Mouse (Mus musculus): ENCODE data around the gene Gjb3. TPM values are rescaled to one million over a fixed set of nuclear protein-coding genes. Genes with fewer than 3 reads are reported as not detected.

Gjb3 gene
- 5.4 and 5.7 TPM in 2 replicates for polyA plus RNA-seq (2014; fragmentation: Nextera tagmentation; extraction: Ambion mirVana)

DNA sequence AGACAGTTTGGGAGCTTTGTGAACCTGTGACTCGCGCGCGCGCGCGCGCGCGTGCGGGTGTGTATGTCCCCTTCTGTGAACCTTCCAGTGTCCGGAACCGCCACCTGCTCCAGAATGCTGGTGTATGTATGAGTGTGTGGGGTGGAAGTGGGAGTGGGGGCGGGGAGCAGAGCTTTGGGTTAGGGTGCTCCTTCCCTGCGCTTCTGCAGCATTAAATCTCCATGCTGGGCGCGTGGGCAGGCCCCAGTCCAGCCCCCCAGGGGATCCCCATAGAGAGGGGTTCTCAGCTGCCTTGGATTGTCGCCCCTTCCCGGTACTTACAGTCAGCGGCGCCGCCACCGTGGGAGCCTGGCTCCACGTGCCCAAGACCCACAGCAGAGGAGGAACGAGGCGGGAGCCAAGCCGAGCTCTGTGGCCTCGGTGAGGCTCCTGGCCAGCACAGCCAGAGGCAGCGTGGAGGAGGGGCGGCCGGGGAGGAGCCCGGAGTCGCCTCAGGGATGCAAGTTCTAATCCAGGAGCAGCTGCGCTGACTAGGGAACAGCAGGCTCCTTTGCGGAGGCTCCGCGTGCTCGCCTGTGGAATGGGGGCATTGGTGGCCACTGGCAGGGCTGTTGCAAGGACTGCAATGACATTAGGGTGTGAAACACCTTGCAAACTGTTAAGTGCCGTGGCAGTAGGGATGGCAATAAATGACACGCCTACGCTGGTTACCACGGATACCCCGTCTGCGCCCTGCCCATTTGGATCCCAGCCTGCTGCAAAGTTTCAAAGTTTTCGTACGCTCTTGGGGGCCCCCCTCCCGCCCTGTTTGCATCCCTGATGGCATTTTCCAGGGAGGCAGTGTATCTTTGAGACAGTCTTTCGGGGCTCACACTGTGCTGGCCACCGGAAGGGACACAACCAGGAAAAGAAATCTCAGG lies at the start of gene Gjb3:
Gjb3 (minus strand) TSS at position 664 of the 920 bp plus-strand sequence.
- Histone ChIP-seq H3K4me3 (ENCODE audit: low read depth, low read length) (peak within 1 kb of the TSS; percentile 31), H3K27ac (replicated peaks; ENCODE audit: low read depth, low read length) (peak within 1 kb of the TSS; percentile 61; the same call in 1 of the 2 replicates), H3K9ac (ENCODE audit: low read depth, low read length) (peak within 1 kb of the TSS; percentile 27; the same call in 1 of the 2 replicates), H3K4me1 (ENCODE audit: control insufficient read depth, insufficient read depth, low read length) (peaks cover 7% of the 10 kb centered on the region), H3K36me3 (ENCODE audit: control insufficient read depth, insufficient read depth, low read length) (no peaks in the 10 kb centered on the region), H3K4me2 (ENCODE audit: low read depth, low read length) (peak within 1 kb of the TSS; percentile 45), H3K27me3 (replicated peaks; ENCODE audit: control insufficient read depth, insufficient read depth, low read length) (peaks cover 61% of the 10 kb centered on the region), H3K9me3 (ENCODE audit: control insufficient read depth, low read length) (no peaks in the 10 kb centered on the region)
- ATAC-seq (ENCODE audit: low read depth), result 0 out of 2 replicates have a peak, but pooled peaks have one; percentile 7
- no peak for DNase-seq (ENCODE audit: low spot score)
- 2% methylated on average over 46 of the region's 49 CpGs for WGBS

DNA sequence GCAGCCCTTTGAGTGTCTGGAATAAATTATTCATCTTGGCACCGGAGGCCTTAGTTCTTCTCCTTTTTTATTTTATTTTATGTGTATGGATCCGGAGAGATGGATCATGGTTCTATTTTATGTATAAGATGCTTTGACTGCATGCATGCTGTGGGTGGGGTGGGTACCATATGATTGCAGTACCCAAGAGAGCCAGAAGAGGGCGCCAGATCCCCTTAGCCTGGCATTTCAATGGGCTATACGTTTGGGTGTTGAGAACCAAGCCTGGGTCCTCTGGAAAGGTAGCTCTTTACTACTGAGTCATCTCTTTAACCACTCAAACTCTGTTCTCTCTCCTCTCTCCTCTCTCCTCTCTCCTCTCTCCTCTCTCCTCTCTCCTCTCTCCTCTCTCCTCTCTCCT lies 46.7 kb upstream of the Gjb3 start:
- no peak overlapping the region for H3K4me3 ChIP-seq (ENCODE audit: low read depth, low read length)
- DNase-seq (ENCODE audit: low spot score) (no peak), ATAC-seq (ENCODE audit: low read depth) (no peak)
- H3K9me3 ChIP-seq (ENCODE audit: control insufficient read depth, low read length), result no peaks in the 10 kb centered on the region
- H3K9ac ChIP-seq (ENCODE audit: low read depth, low read length), result no peak overlapping the region
- H3K4me1 ChIP-seq (ENCODE audit: control insufficient read depth, insufficient read depth, low read length), result no peaks in the 10 kb centered on the region
- no peaks in the 10 kb centered on the region for H3K27me3 ChIP-seq (replicated peaks; ENCODE audit: control insufficient read depth, insufficient read depth, low read length)
- WGBS, result 29% methylated on average over 4 of the region's 4 CpGs
- no peak overlapping the region for H3K4me2 ChIP-seq (ENCODE audit: low read depth, low read length)
- H3K27ac ChIP-seq (replicated peaks; ENCODE audit: low read depth, low read length), result no peak overlapping the region
- no peaks in the 10 kb centered on the region for H3K36me3 ChIP-seq (ENCODE audit: control insufficient read depth, insufficient read depth, low read length)

DNA sequence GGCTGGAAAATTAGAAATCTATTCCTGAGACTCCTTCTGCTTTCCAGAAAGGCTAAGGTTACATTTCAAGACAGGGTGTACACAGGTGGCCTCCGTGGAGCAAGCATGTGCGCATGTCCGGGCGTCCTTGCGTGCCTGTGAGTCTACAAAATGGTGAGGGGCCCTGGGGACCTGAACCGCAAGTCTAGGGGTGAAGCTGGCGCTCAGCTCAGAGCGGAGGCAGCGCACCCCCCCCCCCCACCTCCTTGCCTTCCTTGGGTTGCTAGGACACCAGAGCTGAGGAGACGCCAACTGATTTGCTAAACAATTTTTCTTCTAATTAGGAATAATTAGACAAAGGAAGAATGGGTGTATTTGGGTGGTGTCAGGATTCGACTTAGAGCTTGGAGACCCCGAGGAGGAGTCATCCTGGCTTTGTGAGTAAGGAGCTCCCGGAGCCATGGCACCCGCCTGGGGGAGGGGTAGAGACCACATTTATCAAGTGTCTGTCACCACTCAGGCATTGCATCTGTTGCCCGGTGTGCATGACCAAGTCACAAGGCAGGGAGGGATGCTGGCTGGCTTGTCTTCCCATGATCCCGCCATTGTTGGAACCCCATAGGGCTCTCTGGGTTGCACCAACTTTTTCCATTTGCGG lies 45.0 kb upstream of the Gjb3 start:
- Histone ChIP-seq H3K27ac (replicated peaks; ENCODE audit: low read depth, low read length) (no peak overlapping the region), H3K27me3 (replicated peaks; ENCODE audit: control insufficient read depth, insufficient read depth, low read length) (no peaks in the 10 kb centered on the region), H3K4me3 (ENCODE audit: low read depth, low read length) (no peak overlapping the region), H3K4me2 (ENCODE audit: low read depth, low read length) (no peak overlapping the region), H3K9ac (ENCODE audit: low read depth, low read length) (no peak overlapping the region), H3K9me3 (ENCODE audit: control insufficient read depth, low read length) (no peaks in the 10 kb centered on the region), H3K4me1 (ENCODE audit: control insufficient read depth, insufficient read depth, low read length) (no peaks in the 10 kb centered on the region), H3K36me3 (ENCODE audit: control insufficient read depth, insufficient read depth, low read length) (no peaks in the 10 kb centered on the region)
- ATAC-seq (ENCODE audit: low read depth) (peak; percentile 58; the same call in 1 of the 2 replicates), DNase-seq (ENCODE audit: low spot score) (no peak)
- WGBS, result 75% methylated on average over 17 of the region's 17 CpGs

DNA sequence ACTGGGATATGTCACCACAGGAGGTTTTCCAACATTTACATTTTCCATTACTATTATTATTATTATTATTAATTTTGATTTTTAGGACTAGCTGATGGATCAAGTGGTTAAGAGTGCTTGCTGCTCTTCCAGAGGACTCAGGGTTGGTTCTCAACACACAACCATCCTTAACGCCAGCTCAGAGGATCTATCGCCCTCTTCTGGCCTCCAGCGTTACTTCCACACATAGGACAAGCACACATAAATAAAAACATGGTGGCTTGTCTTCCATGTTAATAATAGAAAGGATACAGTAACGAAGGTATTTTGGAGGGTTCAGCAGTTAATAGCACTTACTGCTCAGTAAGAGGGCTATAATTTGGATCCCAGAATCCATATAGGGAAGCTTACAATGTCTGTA lies 44.0 kb upstream of the Gjb3 start:
- H3K27ac ChIP-seq (replicated peaks; ENCODE audit: low read depth, low read length), result no peak overlapping the region
- no peak for ATAC-seq (ENCODE audit: low read depth)

DNA sequence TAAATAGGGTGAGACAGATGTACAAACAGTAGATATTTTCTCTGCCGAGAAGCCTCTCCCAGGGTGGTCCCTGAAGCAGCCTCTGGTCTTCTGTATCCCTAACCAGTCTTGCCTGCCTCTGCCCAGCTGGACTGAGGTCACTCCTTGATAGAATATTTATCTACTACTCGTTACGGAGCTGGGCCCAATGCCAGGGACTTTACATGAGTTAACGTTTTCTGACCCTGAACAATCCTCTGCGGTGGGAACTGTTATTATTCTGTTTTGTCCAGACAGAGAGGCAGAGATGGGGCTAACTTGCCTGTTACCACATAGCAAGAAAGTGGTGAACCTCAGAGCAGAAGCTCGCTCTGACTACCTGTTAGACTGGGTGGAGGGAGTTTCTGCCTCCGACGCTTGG lies 42.8 kb upstream of the Gjb3 start:
- 63% methylated on average over 8 of the region's 8 CpGs for WGBS
- H3K36me3 ChIP-seq (ENCODE audit: control insufficient read depth, insufficient read depth, low read length), result no peaks in the 10 kb centered on the region
- no peaks in the 10 kb centered on the region for H3K9me3 ChIP-seq (ENCODE audit: control insufficient read depth, low read length)
- DNase-seq (ENCODE audit: low spot score) (no peak), ATAC-seq (ENCODE audit: low read depth) (no peak)
- no peak overlapping the region for H3K27ac ChIP-seq (replicated peaks; ENCODE audit: low read depth, low read length)
- H3K4me1 ChIP-seq (ENCODE audit: control insufficient read depth, insufficient read depth, low read length), result no peaks in the 10 kb centered on the region
- no peak overlapping the region for H3K9ac ChIP-seq (ENCODE audit: low read depth, low read length)
- no peak overlapping the region for H3K4me3 ChIP-seq (ENCODE audit: low read depth, low read length)
- H3K27me3 ChIP-seq (replicated peaks; ENCODE audit: control insufficient read depth, insufficient read depth, low read length), result no peaks in the 10 kb centered on the region
- no peak overlapping the region for H3K4me2 ChIP-seq (ENCODE audit: low read depth, low read length)

More for the DNA sequence above, 44.0 kb upstream of the Gjb3 start:
- Histone ChIP-seq H3K4me1 (ENCODE audit: control insufficient read depth, insufficient read depth, low read length) (no peaks in the 10 kb centered on the region), H3K4me2 (ENCODE audit: low read depth, low read length) (no peak overlapping the region), H3K9ac (ENCODE audit: low read depth, low read length) (no peak overlapping the region), H3K9me3 (ENCODE audit: control insufficient read depth, low read length) (no peaks in the 10 kb centered on the region), H3K27me3 (replicated peaks; ENCODE audit: control insufficient read depth, insufficient read depth, low read length) (no peaks in the 10 kb centered on the region), H3K36me3 (ENCODE audit: control insufficient read depth, insufficient read depth, low read length) (no peaks in the 10 kb centered on the region), H3K4me3 (ENCODE audit: low read depth, low read length) (no peak overlapping the region)
- no peak for DNase-seq (ENCODE audit: low spot score)
- WGBS, result 80% methylated on average over 4 of the region's 4 CpGs

DNA sequence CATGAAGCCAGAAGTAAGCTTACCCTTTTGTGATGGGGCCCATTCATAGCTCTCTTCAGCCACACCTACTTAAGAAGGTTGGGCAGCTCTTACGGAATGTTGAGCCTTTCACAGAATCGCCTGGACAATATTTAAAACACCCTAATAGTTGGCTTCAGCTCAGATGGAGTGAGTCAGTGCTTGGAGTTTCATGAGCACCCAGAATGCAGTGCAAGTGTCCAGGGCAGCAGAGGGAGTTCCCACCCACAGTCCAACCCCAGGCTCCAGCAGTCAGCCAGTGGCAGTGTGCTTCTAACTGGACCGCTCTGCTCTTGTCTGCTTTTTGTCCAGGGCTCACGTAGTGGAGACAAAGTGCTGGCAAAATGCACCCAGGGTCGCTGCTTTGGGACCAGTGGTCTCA lies 40.9 kb upstream of the Gjb3 start:
- Histone ChIP-seq H3K9me3 (ENCODE audit: control insufficient read depth, low read length) (no peaks in the 10 kb centered on the region), H3K27ac (replicated peaks; ENCODE audit: low read depth, low read length) (no peak overlapping the region), H3K4me2 (ENCODE audit: low read depth, low read length) (no peak overlapping the region), H3K4me3 (ENCODE audit: low read depth, low read length) (no peak overlapping the region), H3K9ac (ENCODE audit: low read depth, low read length) (no peak overlapping the region), H3K36me3 (ENCODE audit: control insufficient read depth, insufficient read depth, low read length) (no peaks in the 10 kb centered on the region), H3K4me1 (ENCODE audit: control insufficient read depth, insufficient read depth, low read length) (no peaks in the 10 kb centered on the region), H3K27me3 (replicated peaks; ENCODE audit: control insufficient read depth, insufficient read depth, low read length) (no peaks in the 10 kb centered on the region)
- DNase-seq (ENCODE audit: low spot score), result no peak
- ATAC-seq (ENCODE audit: low read depth), result no peak
- WGBS, result 76% methylated on average over 5 of the region's 5 CpGs

DNA sequence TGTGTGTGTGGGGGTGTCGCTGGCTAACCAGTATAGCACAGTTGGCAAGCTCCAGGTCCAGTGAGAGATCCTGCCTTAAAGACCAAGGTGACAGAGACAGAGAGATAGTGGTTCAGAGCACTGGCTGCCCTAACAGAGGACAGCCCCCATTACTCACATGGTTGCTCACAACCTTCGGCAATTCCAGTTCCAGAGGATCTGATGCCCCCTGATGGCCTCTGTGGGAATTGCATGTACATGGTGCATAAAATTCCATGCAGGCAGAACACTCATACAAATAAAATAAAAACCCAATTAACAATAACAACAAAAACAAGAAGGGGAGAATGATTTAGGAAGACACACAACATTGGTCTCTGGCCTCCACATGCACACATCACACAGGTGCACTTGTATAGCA lies 39.8 kb upstream of the Gjb3 start:
- Histone ChIP-seq H3K4me2 (ENCODE audit: low read depth, low read length) (no peak overlapping the region), H3K4me3 (ENCODE audit: low read depth, low read length) (no peak overlapping the region), H3K9ac (ENCODE audit: low read depth, low read length) (no peak overlapping the region), H3K9me3 (ENCODE audit: control insufficient read depth, low read length) (no peaks in the 10 kb centered on the region), H3K4me1 (ENCODE audit: control insufficient read depth, insufficient read depth, low read length) (no peaks in the 10 kb centered on the region), H3K36me3 (ENCODE audit: control insufficient read depth, insufficient read depth, low read length) (no peaks in the 10 kb centered on the region), H3K27ac (replicated peaks; ENCODE audit: low read depth, low read length) (no peak overlapping the region), H3K27me3 (replicated peaks; ENCODE audit: control insufficient read depth, insufficient read depth, low read length) (no peaks in the 10 kb centered on the region)
- 47% methylated on average over 2 of the region's 2 CpGs for WGBS
- DNase-seq (ENCODE audit: low spot score) (no peak), ATAC-seq (ENCODE audit: low read depth) (no peak)

DNA sequence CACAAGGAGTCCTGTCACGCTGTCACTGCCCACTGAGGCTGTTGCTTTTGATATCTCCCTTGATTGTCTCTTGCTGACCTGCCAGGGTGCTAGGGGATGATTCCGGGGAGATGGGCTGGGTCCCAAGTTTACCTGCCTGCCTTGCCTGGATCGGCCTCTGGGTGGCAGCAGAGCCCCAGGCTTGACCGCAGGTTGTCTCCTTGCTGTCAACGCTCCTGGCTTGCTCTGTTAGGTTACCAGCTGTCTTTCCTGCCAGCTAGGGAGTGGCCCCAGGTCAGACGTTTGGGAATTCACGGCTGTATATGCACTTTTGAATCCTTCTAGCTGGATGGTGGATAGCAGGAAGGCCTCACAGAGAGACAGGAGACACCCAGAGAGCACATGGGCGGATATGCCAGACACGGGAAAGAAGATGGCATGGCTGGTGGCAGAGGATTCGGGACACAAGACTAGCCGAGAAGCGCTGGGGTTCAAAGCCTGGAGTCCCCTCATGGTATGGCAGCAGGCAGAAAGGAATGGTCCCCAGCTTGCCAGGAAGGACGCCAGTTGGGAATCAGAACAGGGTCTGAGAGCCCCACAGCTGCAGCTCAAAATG lies 37.8 kb upstream of the Gjb3 start:
- Histone ChIP-seq H3K27me3 (replicated peaks; ENCODE audit: control insufficient read depth, insufficient read depth, low read length) (no peaks in the 10 kb centered on the region), H3K4me1 (ENCODE audit: control insufficient read depth, insufficient read depth, low read length) (no peaks in the 10 kb centered on the region), H3K9ac (ENCODE audit: low read depth, low read length) (no peak overlapping the region), H3K4me2 (ENCODE audit: low read depth, low read length) (no peak overlapping the region), H3K27ac (replicated peaks; ENCODE audit: low read depth, low read length) (no peak overlapping the region), H3K36me3 (ENCODE audit: control insufficient read depth, insufficient read depth, low read length) (no peaks in the 10 kb centered on the region), H3K4me3 (ENCODE audit: low read depth, low read length) (no peak overlapping the region), H3K9me3 (ENCODE audit: control insufficient read depth, low read length) (no peaks in the 10 kb centered on the region)
- ATAC-seq (ENCODE audit: low read depth) (0 out of 2 replicates have a peak, but pooled peaks have one; percentile 42), DNase-seq (ENCODE audit: low spot score) (peak; percentile 83)
- 29% methylated on average over 13 of the region's 13 CpGs for WGBS
